Mouse (Mus musculus) thymus, postnatal 10 days (tissue): Measurements from ENCODE around the gene Ano8.
A peak's percentile ranks its signal among the peaks of the same experiment; 100 is the strongest.

Experiments
- DNase-seq, 2 experiments: peaks; one replicate each; pipeline ENCODE4 v3.0.0; 2021; ENCODE audit warnings: low spot score in 2 of 2

Ano8 gene

DNA sequence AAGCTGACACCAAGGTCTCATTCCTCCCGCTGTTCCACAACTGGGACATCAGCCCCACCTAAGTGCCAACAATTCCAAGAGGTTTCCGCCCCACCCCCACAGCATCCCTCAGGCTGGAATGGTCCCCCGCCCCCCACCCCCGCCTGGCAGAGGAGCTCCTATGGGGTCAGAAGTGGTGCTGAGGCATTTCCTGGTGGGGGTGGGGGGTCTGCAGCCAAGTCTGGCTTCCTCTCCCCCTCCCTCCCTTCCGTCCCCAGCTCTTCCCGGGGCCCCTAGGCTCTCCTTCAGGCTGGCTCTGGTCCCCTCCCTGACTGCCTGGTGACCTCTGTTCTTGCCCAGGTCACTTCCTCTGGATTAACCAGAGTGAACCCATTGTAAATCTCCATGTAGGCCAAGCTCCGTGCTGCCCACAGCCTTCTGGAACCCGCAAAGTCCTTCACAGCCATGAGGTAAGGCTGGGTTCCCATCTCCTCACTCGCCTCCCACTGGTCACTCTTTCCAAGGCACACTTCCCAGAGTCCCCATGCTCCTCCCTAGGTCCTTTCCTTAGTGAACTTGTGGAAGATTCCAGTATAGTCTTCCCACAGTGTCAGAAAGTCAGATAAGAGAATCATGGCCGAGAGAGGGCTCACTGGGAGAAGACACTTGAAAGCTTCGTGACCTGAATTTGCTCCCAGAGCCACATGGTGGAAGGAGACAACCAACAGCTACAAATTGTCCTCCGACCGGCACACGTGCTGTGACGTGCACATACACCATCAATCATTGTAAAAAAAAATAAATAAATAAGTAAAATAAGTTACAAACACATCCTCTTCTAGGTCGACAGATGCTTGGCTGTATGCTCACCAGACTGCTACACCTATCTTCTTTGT, 13.3 kb upstream of the Ano8 start:
- no peak for DNase-seq

DNA sequence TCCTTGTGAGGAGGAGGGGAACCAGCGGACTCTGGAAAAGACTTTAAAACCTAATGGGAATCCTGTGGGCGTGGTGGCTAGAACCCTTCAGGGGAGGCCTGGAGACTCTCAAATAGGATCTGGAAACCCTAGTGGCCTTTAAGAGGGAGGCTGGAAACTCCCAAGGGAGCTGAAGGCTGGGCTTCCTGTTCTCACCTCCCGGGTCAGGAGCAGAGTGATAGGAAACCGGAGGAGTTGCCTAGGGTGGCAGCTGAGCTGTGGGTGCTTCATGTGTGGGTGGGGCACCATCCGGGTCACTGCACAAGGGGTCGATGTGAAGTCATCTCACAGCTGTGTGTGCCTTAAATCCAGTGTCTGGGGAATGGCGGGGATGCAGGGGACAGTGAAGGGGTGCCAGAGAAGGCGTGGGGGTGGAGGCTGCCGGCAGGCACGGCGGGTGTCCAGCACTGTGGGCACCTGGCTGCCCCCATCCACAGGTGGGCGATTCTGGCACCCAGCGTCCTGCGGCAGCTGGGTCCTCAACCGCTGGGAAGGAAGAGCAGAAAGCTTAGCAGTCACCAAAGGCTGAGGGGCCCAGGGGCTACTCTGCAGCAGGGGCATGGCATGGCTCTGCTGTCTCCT, 12.2 kb upstream of the Ano8 start:
- no peak for DNase-seq

DNA sequence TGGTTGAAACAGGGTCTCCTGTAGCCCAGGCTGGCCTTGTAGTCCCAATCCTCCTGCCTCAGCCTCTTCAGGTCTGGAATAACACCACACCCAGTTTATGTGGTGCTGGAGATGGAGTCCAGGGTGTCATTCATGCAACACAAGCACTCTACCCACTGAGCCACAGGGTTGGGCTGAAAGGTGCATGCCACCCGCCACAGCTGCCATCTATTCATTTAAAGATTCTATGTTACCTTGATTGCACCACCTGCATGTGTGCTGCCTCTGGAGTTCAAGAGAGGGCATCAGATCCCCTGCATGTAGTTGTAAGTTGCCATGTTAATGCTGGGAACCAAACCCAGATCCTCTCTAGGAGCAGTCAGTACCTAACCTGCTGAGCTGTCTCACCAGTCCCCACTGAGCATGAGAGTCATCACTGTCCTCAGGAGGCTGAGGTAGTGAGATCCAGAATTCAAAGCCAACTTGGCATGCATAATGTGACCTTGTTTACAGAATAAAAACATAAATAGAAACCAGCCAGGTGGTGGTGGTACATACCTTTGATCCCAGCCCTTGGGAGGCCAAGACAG, 11.4 kb upstream of the Ano8 start:
- DNase-seq = no peak

DNA sequence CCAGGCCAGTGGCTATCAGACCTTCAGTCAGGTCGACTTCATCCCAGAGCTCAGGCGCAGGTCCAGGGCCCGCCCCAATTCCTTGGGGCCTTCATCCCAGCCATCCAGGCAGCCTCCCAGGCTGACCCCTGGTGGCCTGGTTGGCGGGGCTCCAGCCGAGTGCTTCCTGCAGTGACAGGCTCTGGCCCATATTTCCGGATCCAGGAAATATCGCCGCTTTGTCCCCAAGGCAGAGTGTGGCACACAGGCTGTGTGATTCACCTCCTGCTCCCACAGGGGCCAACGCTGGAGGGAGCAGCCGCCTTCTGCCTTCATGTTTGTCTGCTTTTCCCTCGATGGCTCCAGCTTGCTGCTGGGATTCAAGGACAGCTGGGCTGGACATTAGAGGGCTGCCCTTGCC, 10.7 kb upstream of the Ano8 start:
- no peak for DNase-seq

DNA sequence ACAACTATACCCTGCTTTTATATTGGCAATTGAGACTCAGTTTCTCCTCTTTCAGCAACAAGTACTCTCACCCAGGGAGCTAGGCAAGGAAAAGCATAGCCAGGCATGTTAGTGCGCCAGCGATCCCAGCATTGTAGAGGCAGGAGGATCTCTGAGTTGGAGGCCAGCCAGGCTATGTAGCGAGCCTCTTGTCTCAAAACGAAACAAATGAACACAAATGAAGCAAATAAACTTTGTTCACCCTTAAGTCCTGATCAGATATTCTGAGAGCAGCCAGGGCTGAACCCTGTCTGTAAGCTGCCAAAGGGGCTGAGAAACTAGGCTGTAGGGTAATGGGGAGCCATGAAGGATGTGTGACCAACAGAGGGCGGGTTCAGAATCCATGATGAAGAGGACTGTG, 10.0 kb upstream of the Ano8 start:
- no peak for DNase-seq

DNA sequence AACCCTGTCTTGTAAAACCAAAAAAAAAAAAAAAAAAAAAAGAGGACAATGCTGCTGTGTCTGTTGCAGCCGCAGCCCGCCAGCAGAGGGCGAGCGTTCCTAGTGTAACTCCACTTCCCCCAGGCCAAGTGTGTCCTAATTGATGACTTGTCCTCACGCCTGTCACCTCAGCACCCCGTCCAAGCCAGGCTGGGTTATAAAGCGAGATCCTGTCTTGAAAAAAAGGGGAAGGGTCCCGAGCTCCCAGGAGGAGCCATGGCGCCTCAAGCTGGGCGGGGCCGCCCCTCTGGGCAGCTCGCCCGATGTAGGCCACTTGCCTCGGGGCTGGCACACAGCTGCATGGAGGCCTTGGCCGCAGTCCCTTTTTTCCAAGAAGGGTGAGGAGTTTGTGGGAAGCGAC, 9.3 kb upstream of the Ano8 start:
- DNase-seq = peak; percentile 59 to 84

DNA sequence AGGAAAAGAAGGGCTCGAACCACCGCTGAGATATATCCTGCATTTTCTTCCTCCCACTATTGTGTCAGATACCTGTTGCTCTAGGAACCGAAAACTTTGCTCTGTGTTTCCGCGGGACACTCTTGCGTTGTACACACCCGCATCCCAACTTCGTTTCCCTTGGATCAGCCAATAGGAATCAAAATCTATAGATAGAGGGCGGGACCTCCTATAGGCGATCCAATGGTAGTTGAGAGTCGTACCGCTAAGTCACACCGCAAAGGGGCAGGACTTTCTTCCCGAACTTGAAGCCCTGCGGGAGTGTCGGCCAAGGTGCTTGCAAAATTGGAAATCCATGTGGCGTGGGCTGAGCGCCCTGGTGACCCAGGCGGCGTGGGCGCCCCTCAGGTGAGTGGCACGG, 2.7 kb upstream of the Ano8 start:
- DNase-seq = peak; percentile 85 to 89

DNA sequence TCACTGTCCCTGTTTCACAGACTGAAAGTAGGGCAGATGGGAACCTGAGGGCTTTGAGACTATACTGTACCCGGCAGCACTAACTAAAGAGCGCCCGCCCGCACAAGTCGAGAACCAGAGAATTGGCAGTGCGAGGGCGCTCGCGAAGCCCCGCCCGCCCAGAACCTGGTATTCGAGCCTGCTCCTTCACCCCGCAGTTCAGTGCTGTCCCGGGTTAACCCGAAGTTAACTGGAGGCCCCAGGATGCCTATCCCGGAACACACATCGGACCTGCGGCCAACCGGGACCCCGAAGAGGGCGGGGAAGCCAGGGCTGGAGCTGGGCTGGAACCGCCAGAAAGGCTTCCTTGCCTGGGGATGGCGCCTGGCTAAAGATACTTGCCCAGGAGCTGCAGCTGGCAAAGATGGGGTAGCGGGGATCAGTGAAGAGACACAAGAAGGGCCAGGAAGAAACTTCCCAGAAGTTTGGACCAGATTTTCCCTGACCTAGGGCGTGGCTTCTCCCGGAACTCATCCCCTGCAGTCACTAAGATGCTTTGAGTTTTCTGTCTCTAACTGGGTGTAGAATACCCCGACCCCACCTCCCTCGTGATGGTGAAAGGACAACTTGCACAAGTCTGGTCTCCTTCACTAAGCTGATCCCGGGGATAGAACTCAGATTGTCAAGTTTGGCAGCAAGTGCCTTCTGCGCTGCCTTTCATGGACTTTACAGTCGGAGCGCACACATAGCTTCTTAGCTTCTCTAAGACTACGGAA, 2.1 kb upstream of the Ano8 start, which contains the start of gene Gtpbp3:
Gene Gtpbp3, plus strand, starts transcription at position 413 of the 755 bp plus-strand sequence.
- DNase-seq = peak; percentile 72 to 76

DNA sequence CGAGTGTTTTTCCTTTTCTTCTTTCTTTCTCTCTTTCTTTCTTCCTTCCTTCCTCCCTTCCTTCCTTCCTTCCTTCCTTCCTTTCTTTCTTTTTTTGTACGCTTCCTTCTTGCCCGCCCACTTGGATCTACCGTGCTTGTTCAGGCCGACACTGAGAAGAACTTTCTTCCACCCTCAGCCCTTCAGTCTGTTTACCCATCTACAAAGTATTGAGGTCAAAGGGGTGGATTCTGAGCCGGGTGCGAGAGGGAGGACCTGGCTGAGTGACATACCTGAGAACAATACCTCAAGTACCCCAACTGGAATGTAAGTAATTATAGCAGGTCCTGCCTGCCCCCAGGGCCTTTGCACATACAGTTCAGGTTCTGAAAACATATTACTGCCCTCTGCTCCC, 370 bp upstream of the Ano8 start:
- DNase-seq = no peak

DNA sequence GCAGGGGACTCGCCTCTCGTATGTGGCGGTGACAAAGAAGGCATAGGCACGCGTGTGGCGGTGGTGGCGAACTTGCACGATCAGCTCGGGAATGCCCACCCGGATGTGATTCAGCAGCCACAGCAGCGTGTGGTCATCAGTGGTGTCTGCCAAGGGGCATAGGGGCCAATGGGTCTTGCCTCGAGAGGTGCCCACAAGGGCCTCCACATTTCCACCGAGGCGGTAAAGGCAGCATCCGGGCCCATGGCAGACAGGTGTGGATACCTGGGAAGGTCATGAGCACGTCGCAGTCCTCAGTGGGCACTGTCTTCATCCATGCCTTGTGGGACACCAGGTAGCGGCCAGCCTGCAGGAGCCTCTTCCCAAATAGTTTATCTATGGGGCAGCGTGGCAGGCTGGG, 1.0 kb downstream of the Ano8 start:
- DNase-seq = no peak

DNA sequence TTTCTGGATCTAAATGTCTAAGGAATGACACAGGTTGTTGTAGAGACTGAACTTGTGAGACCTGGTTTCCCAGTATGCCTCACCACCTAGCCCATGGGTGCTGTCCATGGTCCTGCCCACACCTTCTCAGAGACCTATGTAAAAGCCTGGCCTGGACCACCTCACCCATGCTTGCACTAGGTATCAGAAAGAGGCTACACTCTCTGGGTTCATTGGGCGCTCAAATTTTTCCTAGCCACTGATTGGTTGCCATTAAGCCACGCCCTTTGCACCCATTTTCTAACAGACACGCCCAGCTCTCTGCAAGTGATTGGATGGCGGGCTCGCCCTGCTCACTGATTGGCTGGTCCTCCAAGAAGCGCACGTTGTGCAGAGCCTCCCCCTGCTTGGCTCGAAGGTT, 1.8 kb downstream of the Ano8 start:
- DNase-seq = peak in 1 of 2 experiments; percentile 70

DNA sequence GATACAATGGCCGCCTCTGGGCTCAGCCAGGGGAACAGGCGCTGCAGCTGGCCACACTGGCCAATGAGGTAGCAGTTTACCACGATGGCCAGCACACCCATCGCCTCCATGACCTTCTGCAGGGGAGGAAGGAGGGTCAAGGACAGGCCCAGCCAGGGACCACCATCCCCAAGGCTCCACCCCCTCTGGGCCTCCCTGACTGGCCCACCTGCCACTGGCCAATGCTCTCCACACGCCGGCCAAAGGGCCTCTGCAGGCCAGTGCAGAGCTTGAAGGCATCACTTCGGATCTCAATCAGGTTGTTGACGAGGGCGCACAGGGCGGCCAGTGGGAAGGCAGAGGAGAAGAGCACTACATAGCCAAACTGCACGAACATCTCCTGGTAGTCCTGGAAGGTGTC, 6.8 kb downstream of the Ano8 start:
- DNase-seq = no peak

DNA sequence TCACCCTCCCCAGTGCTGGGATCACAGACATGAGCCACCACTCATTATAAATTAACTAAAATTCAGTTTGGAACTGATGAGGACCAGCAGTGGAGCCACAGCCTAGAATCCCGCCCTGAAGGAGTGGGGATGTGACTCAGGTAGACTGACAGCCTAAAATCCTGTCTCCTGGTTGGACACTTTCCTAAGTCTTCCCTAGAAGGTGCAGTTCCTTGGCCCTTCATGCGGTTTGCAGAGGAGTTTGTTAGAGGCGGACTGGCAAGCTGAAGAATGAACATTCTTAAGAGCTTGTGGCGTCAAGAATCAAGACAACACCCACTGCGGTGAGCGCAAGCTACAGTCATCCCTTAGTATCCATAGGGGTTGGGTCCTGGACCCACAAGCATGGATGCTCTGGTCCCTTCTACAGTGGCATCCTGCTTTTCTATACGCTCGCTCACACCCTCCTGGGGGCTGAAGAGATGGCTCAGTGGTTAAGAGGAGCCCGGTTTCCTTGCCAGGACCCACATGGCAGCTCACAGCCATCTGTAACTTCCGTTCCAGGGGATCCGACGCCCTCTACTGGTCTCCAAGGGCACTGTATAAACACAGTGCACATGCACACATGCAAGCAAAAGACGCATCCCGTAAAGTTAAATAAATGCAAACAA, 8.4 kb downstream of the Ano8 start:
- peak in 1 of 2 experiments; percentile 44 for DNase-seq

DNA sequence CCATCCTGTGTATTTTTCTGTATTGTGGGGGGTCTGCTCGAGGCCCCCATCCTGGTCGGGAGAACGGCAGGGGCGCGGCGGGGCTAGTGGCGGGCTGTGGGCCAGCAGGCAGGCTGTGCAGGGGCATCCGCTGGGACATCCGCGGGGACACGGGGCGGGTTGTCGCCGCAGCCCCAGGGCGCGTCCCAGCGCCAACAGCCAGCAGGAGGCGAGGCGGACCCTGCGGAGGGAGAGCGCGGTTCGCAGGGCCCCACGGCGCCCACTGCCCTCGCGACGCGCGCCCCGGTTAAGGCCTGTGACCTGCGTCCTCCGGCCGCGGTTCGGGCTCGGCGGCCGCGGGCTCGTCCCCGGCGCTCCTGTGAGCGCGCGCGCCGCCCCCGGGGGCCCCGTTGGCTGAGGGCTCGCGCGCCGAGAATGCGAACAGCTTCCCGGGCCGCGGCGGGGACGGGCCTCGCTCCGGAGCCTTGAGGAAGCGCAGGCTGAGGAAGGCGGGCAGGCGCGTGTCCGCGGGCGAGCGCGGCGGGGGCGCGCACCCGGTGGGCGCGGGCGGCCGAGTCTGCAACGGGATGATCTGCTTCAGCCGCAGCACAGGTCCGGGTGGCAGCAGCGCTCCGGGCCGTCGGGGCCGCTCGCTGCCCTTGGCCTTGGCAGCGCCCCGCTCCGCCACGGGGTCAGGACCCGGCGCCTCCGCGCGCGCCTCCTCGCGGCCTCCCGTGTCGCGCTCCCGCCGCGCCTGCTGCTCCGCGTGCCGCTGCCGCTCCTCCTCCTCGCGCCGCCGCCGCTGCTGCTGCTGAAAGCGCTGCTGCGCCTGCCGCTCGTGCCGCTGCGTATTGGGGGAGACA, 9.4 kb downstream of the Ano8 start:
- peak; percentile 74 to 77 for DNase-seq

DNA sequence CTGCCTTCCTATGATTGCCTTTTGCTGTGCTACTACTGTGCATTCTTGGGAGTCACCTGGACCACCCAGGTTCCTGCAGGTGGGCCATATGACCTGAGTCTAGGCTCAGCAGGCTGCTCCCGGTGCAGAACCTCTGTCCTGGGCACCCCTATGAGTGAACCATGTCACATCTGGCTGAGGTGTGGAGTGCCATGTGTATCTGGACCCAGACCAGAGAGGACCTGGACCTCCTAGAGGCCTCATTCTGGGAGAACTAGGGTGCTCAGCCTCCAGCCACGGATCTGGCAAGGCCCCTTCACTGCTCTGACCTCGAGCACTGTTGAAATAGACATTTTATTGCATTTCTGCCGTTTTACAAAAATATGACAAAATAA, 10.1 kb downstream of the Ano8 start:
- no peak for DNase-seq

DNA sequence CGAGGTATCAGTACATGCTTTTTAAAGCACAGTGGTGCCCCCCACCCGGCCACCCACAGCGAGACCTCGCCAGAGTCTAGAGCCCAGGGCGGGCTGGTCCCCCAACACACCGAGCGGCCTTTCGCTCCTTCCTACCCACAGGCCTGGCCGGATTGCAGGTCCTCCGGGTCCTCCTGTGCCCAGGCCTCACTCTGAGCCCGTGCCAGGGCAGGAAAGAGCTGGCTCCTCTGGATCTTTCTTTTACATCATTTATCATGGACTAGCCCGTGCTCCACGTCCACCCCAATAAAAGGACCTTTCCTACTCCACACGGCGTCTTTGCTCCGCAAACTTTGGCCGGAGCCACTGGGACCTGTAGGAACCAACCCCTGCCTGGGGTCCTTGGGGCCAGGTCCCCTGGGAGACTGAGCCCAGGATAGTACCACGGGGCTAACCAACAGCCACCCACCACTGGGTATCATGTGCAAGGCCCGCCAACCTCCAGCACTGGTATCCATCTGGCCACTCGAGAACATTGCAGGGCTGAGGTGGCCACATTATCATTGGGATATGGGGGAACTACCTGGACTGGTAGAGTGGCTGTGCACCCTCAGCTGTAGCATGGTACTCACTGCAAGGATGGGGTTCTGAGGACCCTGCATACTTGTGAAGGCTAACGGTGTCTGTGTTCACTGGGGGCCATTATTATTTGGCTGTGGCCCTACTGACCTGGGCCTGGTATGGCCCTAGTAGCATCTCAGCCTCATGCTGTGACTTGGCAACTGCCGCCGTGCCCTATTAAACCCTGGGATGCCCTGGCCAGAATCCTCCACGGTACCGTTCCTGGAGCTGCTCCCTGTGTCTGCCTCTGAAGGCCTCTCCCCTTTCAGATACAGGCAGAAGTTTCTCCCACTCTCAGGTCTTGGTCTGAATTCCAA, 10.7 kb downstream of the Ano8 start:
- no peak for DNase-seq

DNA sequence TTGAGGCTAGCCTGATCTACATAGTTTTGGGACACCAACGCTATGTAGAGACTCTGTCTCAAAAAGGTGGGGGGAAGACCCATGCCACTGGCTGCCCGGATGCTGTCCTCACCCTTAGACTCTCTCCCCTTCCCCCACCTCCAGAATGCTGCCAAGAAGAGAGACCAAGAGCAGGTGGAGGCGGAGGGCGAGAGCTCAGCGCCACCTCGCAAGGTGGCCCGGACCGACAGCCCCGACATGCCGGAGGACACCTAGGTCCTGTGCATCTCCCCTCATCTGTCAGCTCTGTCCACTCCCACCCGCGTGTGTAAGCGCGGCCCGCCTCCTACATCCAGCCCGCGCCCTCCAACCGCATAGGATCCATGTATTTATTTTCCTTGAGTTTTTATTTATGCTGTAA, 11.4 kb downstream of the Ano8 start:
- DNase-seq = no peak

DNA sequence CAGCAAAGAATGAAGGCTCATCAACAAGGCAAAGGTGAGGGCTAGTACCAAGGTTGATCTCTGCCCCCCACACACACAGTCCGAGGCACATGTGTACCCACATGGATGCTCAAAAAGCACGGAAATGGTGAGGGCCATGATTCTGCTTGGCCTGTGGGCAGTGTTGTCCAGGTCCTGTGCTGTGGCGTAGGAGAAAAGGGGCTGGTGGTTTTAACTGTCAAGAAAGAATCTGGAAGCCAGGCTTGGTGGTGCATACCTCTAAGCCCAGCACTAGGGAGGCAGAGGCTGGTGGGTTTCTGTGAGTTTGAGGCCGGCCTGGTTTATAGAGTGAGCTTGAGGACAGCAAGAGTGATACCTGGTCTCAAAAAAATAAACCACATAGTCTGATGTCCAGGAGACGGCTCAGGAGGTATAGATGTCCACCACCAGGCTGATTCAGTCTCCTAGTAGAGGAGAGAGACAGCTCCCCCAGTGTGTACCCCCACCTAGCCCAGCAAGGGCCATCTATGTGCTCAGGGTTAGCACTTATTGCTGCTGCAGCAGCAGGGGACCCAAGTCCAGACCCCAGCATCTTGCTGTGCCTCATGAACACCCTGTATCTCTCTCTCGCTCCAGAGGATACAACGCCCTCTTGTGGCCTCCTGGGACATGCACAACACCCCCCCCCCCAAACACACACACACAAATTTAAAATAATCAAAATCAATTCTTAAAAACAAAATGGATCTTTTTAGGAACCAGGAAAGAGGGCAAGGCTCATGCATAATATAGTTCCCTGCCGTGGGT, 13.0 kb downstream of the Ano8 start:
- DNase-seq = no peak

DNA sequence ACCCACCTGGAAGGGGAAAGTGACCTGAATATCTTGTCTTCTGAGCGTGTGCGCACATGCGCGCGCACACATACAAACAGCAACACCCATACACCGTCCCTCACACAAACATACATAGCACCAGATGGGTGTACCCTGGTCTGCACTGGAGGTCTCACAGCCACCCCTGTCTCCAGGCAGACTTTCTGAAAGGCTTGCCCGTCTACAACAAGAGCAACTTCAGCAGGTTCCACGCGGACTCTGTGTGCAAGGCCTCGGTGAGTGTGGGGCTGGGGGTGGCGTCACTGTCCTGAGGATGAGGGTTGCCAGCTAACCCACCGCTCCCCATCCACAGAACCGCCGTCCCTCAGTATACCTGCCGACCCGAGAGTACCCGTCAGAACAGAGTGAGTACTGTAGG, 13.9 kb downstream of the Ano8 start:
- DNase-seq = no peak
